Mouse (Mus musculus) ES-E14 (cell line): ENCODE measurements at regions not wholly inside any gene's neighbourhood (a gene's known extent, or its start where the extent isn't known, plus 50 kb on each side); places are given as distances from the start of the nearest gene placed in this dataset.

ENCODE experiments used
- CHD2 ChIP-seq: IDR thresholded peaks from 2 replicates; pipeline ENCODE4 v1.6.1; 2014; ENCODE audit warnings: mild to moderate bottlenecking, low read depth, low read length, inconsistent platforms
- ZNF384 ChIP-seq: IDR thresholded peaks from 2 replicates; pipeline ENCODE4 v1.6.1; 2012; ENCODE audit warnings: low read depth, low read length, inconsistent platforms

- no peak for TF ChIP-seq CHD2
- no peak for TF ChIP-seq ZNF384
These were observed 87.6 kb downstream of the 1700001O22Rik start for GRCm38 (mm10) chr2:30715720-30716310.
